Mouse (Mus musculus) lung, postnatal 10 days (tissue): ENCODE results near the gene Ryr1.
"Not testable (repeated sequence)": the region's sequence is repeated elsewhere in the genome, so short reads cannot be mapped to it uniquely, and the experiment has no call there.

Experiments
- DNase-seq: peaks from one replicate; pipeline ENCODE4 v3.0.0; 2021

Ryr1 gene

GRCm38 (mm10) chr7:29144006-29144405, 19.0 kb upstream of the Ryr1 start:
- DNase-seq, result no peak

- no peak for DNase-seq
Observed at GRCm38 (mm10) chr7:29141416-29141815, 16.4 kb upstream of the Ryr1 start.

- not testable (repeated sequence) for DNase-seq
Observed at GRCm38 (mm10) chr7:29139237-29139636, 14.3 kb upstream of the Ryr1 start.

- DNase-seq, result no peak
Observed at GRCm38 (mm10) chr7:29137429-29137828, 12.4 kb upstream of the Ryr1 start.

- peak; percentile 50 for DNase-seq
Observed at GRCm38 (mm10) chr7:29134693-29135386, 9.9 kb upstream of the Ryr1 start, which contains the start of gene Rasgrp4. Gene Rasgrp4, plus strand, starts transcription at chr7:29134851.

- DNase-seq, result no peak
Observed at GRCm38 (mm10) chr7:29134230-29134629, 9.3 kb upstream of the Ryr1 start.

GRCm38 (mm10) chr7:29128725-29129124, 3.7 kb upstream of the Ryr1 start:
- no peak for DNase-seq

GRCm38 (mm10) chr7:29126173-29126915, 1.4 kb upstream of the Ryr1 start:
- DNase-seq, result peak; percentile 78

- DNase-seq, result no peak
Observed at GRCm38 (mm10) chr7:29123531-29124358, 1.2 kb downstream of the Ryr1 start.

GRCm38 (mm10) chr7:29122821-29123220, 2.2 kb downstream of the Ryr1 start:
- DNase-seq, result no peak

- DNase-seq, result no peak
Observed at GRCm38 (mm10) chr7:29119526-29119925, 5.5 kb downstream of the Ryr1 start.

- no peak for DNase-seq
Observed at GRCm38 (mm10) chr7:29118142-29118851, 6.7 kb downstream of the Ryr1 start.

GRCm38 (mm10) chr7:29108992-29109955, 15.7 kb downstream of the Ryr1 start:
- DNase-seq, result peak; percentile 77

- DNase-seq, result no peak
Observed at GRCm38 (mm10) chr7:29101286-29102017, 23.5 kb downstream of the Ryr1 start.

GRCm38 (mm10) chr7:29097131-29097530, 27.8 kb downstream of the Ryr1 start:
- no peak for DNase-seq

- no peak for DNase-seq
Observed at GRCm38 (mm10) chr7:29088817-29089216, 36.2 kb downstream of the Ryr1 start.

- no peak for DNase-seq
Observed at GRCm38 (mm10) chr7:29086902-29087301, 38.1 kb downstream of the Ryr1 start.

GRCm38 (mm10) chr7:29085981-29086380, 39.0 kb downstream of the Ryr1 start:
- DNase-seq, result no peak

- no peak for DNase-seq
Observed at GRCm38 (mm10) chr7:29084411-29084810, 40.6 kb downstream of the Ryr1 start.

GRCm38 (mm10) chr7:29079419-29079950, 45.5 kb downstream of the Ryr1 start:
- no peak for DNase-seq

GRCm38 (mm10) chr7:29076977-29077376, 48.0 kb downstream of the Ryr1 start:
- DNase-seq, result no peak
